Mouse (Mus musculus): ENCODE measurements around the gene Gm3015. TPM values are rescaled to one million over a fixed set of nuclear protein-coding genes. Genes with fewer than 3 reads are reported as not detected.

Gene Gm3015
- polyA plus RNA-seq (2015; fragmentation: Illumina TruSeq; extraction: RNeasy Lipid Tissue Mini Kit (QIAGEN cat#74804); ENCODE audit: insufficient read depth, low replicate concordance) = not detected

DNA sequence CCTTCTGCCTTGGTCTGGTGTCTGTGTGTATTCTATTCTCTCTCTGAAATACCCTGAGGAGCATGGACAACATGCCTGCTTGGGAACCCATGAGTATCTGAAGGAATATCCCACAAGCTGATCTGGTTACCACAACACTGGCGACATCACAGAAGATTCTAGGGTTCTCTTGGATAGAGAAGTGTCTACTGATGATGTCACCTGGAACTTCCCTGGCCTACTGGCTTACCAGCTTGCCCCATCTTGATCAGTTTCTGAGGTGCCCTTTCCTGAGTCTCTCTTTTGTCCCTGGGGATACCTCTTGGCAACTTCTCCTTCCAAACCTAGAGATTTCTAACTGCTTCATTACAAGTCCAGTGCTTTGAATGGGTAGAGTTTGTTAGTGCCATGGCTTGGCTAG, at the start of gene Gm3015:
Gene Gm3015, minus strand, starts transcription at position 101 of the 400 bp plus-strand sequence.

DNA sequence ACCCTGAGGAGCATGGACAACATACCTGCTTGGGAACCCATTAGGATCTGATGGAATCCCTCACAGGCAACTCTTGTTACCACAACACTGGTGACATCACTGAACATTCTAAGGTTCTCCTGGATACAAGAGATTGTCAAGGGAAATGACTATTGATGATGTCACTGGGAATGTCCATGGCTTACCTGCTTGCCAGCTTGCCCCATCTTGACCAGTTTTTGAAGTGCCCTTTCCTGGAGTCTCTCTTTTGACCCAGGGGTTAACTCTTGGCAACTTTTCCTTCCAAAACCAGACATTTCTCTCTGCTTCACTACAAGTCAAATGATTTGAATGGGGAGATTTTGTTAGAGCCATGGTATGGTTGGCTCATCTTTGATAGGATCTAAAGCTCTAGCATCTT, 29.3 kb upstream of the Gm3015 start, which contains the start of gene Gm10377:
Gene Gm10377, minus strand, starts transcription at position 101 of the 400 bp plus-strand sequence.

Other genes with a start within 250 kb of the Gm3015 start
- not detected for gene Gm8024, start 244.5 kb downstream of the Gm3015 start, polyA plus RNA-seq (2015; fragmentation: Illumina TruSeq; extraction: RNeasy Lipid Tissue Mini Kit (QIAGEN cat#74804); ENCODE audit: insufficient read depth, low replicate concordance)
- gene Gm17124, start 168.9 kb downstream of the Gm3015 start, polyA plus RNA-seq (2015; fragmentation: Illumina TruSeq; extraction: RNeasy Lipid Tissue Mini Kit (QIAGEN cat#74804); ENCODE audit: insufficient read depth, low replicate concordance) = not detected
- not detected for gene Gm3633, start 126.9 kb downstream of the Gm3015 start, polyA plus RNA-seq (2015; fragmentation: Illumina TruSeq; extraction: RNeasy Lipid Tissue Mini Kit (QIAGEN cat#74804); ENCODE audit: insufficient read depth, low replicate concordance)
- not detected for gene Gm10378, start 112.9 kb downstream of the Gm3015 start, polyA plus RNA-seq (2015; fragmentation: Illumina TruSeq; extraction: RNeasy Lipid Tissue Mini Kit (QIAGEN cat#74804); ENCODE audit: insufficient read depth, low replicate concordance)
- not detected for gene Gm10377, start 29.2 kb upstream of the Gm3015 start, polyA plus RNA-seq (2015; fragmentation: Illumina TruSeq; extraction: RNeasy Lipid Tissue Mini Kit (QIAGEN cat#74804); ENCODE audit: insufficient read depth, low replicate concordance)
- not detected for gene Gm21977, start 84.7 kb upstream of the Gm3015 start, polyA plus RNA-seq (2015; fragmentation: Illumina TruSeq; extraction: RNeasy Lipid Tissue Mini Kit (QIAGEN cat#74804); ENCODE audit: insufficient read depth, low replicate concordance)
- not detected for gene Gm8082, start 224.8 kb upstream of the Gm3015 start, polyA plus RNA-seq (2015; fragmentation: Illumina TruSeq; extraction: RNeasy Lipid Tissue Mini Kit (QIAGEN cat#74804); ENCODE audit: insufficient read depth, low replicate concordance)
- gene Gm10376, start 246.8 kb upstream of the Gm3015 start, polyA plus RNA-seq (2015; fragmentation: Illumina TruSeq; extraction: RNeasy Lipid Tissue Mini Kit (QIAGEN cat#74804); ENCODE audit: insufficient read depth, low replicate concordance) = not detected

Measured in spleen, adult 10 weeks (tissue).